Mouse (Mus musculus) limb, embryonic 15.5 days (tissue): ENCODE measurements around the gene Icosl. TPM values are rescaled to one million over a fixed set of nuclear protein-coding genes. Genes with fewer than 3 reads are reported as not detected.
"Not testable (repeated sequence)": the region's sequence is repeated elsewhere in the genome, so short reads cannot be mapped to it uniquely, and the experiment has no call there.

Experiments used
- ATAC-seq: fragments of 200-750 bp; cut with Nextera tagmentation; 2 replicates; pipeline ENCODE4 v1.8.0; 2017; ENCODE audit warnings: low read depth, moderate TSS enrichment; ENCODE audit not compliant: insufficient number of reproducible peaks, low FRiP score, low TSS enrichment
- H3K27ac ChIP-seq: fragments of 300-500 bp; sonication (generic); 2 replicates; pipeline ENCODE4 v1.5.1; 2015; ENCODE audit warnings: moderate library complexity, mild to moderate bottlenecking, inconsistent platforms
- H3K27me3 ChIP-seq: fragments of 300-500 bp; sonication (generic); 2 replicates; pipeline ENCODE4 v1.6.1; 2015; ENCODE audit warnings: inconsistent platforms
- H3K36me3 ChIP-seq: fragments of 300-500 bp; sonication (generic); 2 replicates; pipeline ENCODE4 v1.6.1; 2015; ENCODE audit warnings: inconsistent platforms
- H3K4me1 ChIP-seq: fragments of 300-500 bp; sonication (generic); 2 replicates; pipeline ENCODE4 v1.6.1; 2015; ENCODE audit warnings: inconsistent platforms
- H3K4me2 ChIP-seq: fragments of 300-500 bp; sonication (generic); 2 replicates; pipeline ENCODE4 v1.6.1; 2015; ENCODE audit warnings: mild to moderate bottlenecking, inconsistent platforms
- H3K4me3 ChIP-seq: fragments of 300-500 bp; sonication (generic); 2 replicates; pipeline ENCODE4 v1.5.1; 2015; ENCODE audit warnings: mild to moderate bottlenecking, inconsistent platforms
- H3K9ac ChIP-seq: fragments of 300-500 bp; sonication (generic); 2 replicates; pipeline ENCODE4 v1.6.1; 2015; ENCODE audit warnings: inconsistent platforms
- H3K9me3 ChIP-seq: fragments of 300-500 bp; sonication (generic); 2 replicates; pipeline ENCODE4 v1.6.1; 2016; ENCODE audit warnings: inconsistent platforms
- WGBS: fragments of 180-500 bp; shearing (Covaris S2); methylation state at CpG from one replicate; pipeline ENCODE4 v1.1.7; 2015; 5-methylcytosine and 5-hydroxymethylcytosine counted together
- polyA plus RNA-seq: library from polyadenylated mRNA; unstranded; fragments of >200 nt; fragmentation: Nextera tagmentation; extraction: Ambion mirVana; gene quantifications from 2 replicates; pipeline ENCODE4 v1.2.1, GENCODE M21; 2015

Icosl gene
- polyA plus RNA-seq, 1 experiment from 2014 or later: 7.2 TPM

DNA sequence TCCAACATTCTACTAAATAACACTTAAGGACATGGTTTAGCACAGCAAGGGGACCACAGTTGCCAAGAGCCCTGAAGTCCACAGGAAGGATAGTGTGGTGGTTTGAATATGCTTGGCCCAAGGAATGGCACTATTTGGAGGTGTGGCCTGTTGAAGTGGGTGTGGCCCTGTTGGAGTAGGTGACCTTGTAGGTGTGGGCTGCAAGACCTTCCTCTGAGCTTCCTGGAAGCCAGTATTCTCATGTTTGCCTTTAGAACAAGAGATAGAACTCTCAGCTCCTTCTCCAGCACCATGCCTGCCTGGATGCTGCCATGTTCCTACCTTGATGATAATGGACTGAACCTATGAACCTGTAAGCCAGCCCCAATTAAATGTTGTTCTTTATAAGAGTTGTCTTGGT, 30.8 kb downstream of the Icosl start:
- H3K9ac ChIP-seq, H3K27ac ChIP-seq, ATAC-seq, H3K4me2 ChIP-seq, H3K36me3 ChIP-seq, H3K9me3 ChIP-seq, H3K4me3 ChIP-seq, H3K27me3 ChIP-seq: not testable (repeated sequence)
- H3K4me1 ChIP-seq: peaks cover 12% of the 10 kb centered on the region

DNA sequence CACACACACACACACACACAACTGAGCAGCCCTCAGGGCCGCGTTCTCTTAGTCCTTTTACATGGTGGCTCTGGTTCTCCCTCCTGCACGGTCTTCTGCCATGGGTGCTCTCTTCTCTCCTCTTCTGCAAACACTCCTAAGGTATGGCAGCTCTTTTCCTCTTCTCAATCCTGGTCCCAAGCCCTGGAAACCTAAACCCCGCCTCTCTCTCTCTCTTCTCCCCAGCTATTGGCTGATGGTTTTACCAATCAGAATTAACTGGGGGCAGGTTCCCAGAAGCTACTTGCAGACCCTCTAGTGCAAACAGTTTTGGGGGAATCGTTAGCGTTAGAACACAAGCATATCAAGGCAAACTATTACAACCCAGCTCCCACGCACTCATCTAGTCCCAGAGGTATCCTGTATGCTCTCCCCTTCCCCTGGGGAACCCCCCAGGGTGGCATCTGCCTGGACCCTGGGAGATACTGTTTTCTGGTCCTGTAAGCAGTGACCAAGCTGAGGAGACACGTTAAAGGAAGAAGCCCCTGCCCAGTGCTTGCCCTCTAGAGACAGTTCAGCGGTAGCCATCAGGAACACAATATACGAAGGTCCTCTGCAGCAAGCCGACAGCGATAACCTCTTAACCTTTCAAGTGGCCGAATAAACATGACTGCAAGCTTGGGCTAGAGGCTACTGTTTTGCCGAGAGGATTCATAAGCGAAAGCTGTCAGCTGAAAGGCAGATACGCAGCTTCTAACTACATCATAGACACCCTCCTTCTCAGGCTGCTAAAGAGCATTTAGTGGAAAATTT, 32.1 kb downstream of the Icosl start:
- Histone ChIP-seq H3K27ac (no peak overlapping the region), H3K36me3 (no peaks in the 10 kb centered on the region), H3K9me3 (no peaks in the 10 kb centered on the region), H3K4me3 (peak overlapping the region; percentile 10; the same call in 1 of the 2 replicates), H3K4me1 (peaks cover 19% of the 10 kb centered on the region), H3K4me2 (peak overlapping the region; percentile 35), H3K27me3 (no peaks in the 10 kb centered on the region), H3K9ac (no peak overlapping the region)
- no peak for ATAC-seq
- WGBS: 22% methylated on average over 16 of the region's 16 CpGs

DNA sequence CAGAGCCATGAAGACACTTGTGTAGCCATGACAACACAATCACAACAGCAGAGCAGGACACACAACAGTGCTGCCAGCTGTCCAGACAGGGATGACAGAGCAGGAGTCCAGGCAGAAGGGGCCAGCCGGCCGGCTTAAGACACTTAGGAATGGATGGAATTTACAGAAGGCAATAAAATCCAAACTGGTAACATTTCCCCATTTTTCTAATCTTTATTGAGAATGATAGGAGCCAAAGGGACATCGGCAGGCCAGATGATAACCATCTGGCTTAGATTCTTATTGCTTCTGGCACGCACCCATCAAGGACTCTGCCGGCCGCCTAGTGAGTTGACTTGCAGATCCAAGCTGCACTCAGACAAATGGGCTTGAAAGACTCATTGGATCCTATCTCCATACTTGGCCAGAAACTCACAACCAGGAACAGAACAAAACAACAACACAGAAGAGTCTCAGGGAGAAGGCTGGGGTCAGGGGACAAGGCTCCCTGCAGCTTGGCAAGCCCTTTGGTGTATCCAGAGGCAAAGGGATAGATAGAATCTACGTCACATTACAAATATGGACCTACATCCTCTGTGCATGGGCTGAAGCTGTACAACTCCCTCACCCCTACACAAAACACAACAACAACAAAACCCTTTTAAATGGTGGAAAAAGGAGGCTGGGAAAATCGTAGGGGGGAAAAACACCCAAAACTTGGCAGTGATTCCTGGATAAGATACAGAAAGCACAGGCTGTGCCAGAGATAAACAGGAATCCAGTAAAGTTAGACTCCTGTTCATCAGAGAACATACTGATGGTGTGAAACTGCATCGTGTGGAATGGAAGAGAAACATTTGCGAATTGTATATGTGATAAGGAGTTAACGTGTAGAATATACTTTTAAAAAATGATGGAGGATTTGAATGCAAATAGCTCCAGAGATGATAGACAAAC, 35.7 kb downstream of the Icosl start:
- Histone ChIP-seq H3K4me2 (no peak overlapping the region), H3K36me3 (no peaks in the 10 kb centered on the region), H3K27ac (peak overlapping the region; percentile 28; the same call in 1 of the 2 replicates), H3K9ac (no peak overlapping the region), H3K27me3 (no peaks in the 10 kb centered on the region), H3K4me3 (no peak overlapping the region), H3K9me3 (no peaks in the 10 kb centered on the region), H3K4me1 (peaks cover 19% of the 10 kb centered on the region)
- peak; percentile 64; the same call in 1 of the 2 replicates for ATAC-seq
- 46% methylated on average over 11 of the region's 11 CpGs for WGBS

DNA sequence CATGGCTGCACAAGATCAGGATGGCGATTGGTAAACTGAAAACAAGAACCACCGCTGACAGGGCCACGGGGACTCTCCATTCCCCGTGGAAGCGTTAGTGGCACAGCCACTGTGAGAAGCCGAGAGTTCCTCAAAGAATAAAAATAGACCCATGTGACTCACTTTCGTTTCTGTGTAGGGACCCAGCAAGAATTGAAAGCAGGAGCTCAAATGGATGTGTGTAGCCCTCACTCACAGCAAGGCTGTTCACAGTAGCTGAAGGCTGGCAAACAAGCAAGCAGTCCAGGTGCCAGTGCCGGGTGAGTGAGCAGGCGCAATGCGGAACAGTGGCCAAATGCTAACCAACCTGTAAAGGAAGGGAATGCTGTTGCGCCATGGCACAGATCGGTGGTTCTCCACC, 36.4 kb downstream of the Icosl start:
- ATAC-seq: no peak
- 76% methylated on average over 12 of the region's 12 CpGs for WGBS
- H3K4me1 ChIP-seq: peaks cover 19% of the 10 kb centered on the region
- no peaks in the 10 kb centered on the region for H3K27me3 ChIP-seq
- no peak overlapping the region for H3K4me3 ChIP-seq
- no peak overlapping the region for H3K4me2 ChIP-seq
- no peak overlapping the region for H3K27ac ChIP-seq
- H3K36me3 ChIP-seq: no peaks in the 10 kb centered on the region
- H3K9me3 ChIP-seq: no peaks in the 10 kb centered on the region
- H3K9ac ChIP-seq: no peak overlapping the region

DNA sequence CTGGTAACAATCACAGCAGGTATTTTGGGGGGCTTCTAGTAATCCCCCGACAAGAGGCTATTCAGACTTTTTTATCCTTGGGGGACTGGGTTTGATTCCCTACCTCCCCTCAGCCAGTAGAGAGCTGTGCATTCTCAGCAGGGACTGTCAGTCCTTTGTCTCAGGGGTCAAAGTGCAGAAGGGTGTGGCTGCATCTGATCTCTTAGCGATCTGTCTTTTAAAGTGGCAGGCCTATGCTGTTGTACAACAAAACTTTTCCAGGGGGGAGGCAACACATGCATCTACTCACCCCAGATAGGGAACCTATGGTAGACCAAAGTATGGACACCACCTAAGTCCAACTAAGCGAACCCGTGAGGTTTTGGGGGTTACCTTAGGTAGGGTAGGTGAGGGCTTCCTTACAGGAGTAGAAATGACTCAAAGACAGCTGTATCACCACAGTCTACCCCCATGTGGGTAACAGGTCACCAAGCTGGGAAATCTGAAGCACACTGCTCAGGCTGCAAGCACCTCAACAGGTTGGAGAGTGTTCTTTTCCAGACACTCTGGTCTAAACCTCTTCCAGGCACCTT, 45.5 kb downstream of the Icosl start:
- WGBS: 81% methylated on average over 4 of the region's 4 CpGs
- Histone ChIP-seq H3K4me2 (no peak overlapping the region), H3K36me3 (no peaks in the 10 kb centered on the region), H3K27ac (no peak overlapping the region), H3K4me3 (no peak overlapping the region), H3K9me3 (no peaks in the 10 kb centered on the region), H3K9ac (no peak overlapping the region), H3K27me3 (no peaks in the 10 kb centered on the region), H3K4me1 (no peaks in the 10 kb centered on the region)
- no peak for ATAC-seq

DNA sequence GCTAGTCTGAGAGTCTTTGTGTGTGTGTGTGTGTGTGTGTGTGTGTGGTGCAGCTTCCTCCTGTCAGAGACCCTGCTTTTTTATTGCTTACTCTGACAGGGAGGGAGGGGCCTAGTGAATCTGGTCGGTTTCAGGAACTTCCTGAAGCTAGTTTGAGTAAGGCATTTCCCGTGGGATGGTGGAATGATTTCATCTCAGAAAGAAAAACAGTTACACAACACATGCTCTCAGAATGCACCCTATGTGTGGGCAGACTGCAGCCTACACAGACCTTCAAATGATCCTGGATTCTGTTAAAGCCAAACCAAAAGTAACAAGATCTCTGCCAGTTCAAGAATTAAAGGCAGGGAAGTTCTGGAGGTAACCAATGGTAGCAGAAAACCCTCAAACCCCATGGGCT, 46.1 kb downstream of the Icosl start:
- Histone ChIP-seq H3K4me1 (no peaks in the 10 kb centered on the region), H3K27me3 (no peaks in the 10 kb centered on the region), H3K36me3 (no peaks in the 10 kb centered on the region), H3K9me3 (no peaks in the 10 kb centered on the region), H3K9ac (no peak overlapping the region), H3K27ac (no peak overlapping the region), H3K4me3 (no peak overlapping the region), H3K4me2 (no peak overlapping the region)
- WGBS: 79% methylated on average over 2 of the region's 2 CpGs
- no peak for ATAC-seq

DNA sequence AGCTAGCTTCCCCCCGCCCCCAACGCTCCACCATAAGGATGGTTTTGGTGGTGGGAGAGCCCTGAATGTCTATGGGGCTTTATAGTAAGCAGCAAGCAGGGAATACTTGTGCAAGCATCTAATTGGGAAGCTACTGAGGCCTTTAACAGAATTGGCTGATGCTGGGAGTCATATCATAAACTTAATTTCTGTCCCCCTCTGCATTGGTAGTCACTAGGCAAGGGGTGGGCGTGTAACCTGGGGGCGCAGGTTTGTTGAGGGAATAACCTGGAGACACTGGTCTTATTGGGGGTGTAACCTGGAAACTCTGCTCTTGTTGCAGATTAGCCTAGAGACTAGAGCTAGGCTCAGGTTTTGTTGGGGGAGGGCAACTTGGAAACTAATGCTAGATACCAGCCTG, 50.3 kb downstream of the Icosl start:
- no peak overlapping the region for H3K9ac ChIP-seq
- H3K4me1 ChIP-seq: no peaks in the 10 kb centered on the region; the same call in 1 of the 2 replicates
- no peak overlapping the region for H3K4me2 ChIP-seq
- no peaks in the 10 kb centered on the region for H3K9me3 ChIP-seq
- no peak for ATAC-seq
- H3K36me3 ChIP-seq: no peaks in the 10 kb centered on the region
- H3K27me3 ChIP-seq: no peaks in the 10 kb centered on the region
- no peak overlapping the region for H3K4me3 ChIP-seq
- 91% methylated on average over 4 of the region's 4 CpGs for WGBS
- H3K27ac ChIP-seq: no peak overlapping the region

DNA sequence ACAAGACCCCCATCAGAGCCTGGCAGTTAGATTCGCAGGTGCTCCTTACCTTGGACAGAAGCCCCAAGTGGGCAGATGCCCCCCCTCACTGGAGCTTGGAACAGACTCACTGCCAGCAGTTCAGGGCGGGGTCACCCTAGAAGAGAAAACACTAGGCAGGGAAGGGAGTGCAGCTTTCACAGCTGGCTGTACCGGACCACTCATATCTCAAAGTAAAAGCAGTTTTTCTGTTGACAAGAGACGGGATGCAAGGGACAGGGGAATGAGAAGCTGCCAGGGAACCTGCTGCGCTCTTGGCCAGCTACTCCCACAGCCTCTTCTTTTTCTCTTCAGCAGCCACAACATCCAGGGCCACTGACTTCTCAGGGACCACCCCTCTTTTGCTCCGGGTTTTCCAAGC, 55.0 kb downstream of the Icosl start:
- not testable (repeated sequence) for H3K9me3 ChIP-seq, H3K4me3 ChIP-seq, H3K4me2 ChIP-seq, H3K9ac ChIP-seq, H3K27ac ChIP-seq, ATAC-seq, H3K27me3 ChIP-seq, H3K36me3 ChIP-seq
- WGBS: 42% methylated on average over 6 of the region's 6 CpGs
- H3K4me1 ChIP-seq: peaks cover 13% of the 10 kb centered on the region

DNA sequence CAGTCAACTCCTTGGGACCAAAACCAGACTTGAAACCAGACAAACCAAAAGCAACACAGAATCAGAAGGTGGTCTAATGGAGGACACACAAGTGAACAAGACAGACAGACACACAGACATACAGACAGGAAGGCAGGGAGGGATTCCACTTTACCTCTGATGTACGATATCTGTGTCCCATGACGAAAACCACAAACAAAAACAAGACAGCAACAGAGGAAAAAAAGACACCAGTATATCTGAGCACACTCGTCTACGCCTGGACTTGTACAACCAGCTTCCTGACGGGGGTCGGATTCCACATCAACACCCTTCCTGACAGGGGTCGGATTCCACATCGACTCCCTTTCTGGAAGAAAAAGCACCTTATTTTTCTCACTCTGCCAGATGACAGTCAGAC, 56.0 kb downstream of the Icosl start:
- not testable (repeated sequence) for ATAC-seq, H3K4me3 ChIP-seq, H3K4me2 ChIP-seq, H3K27me3 ChIP-seq, H3K36me3 ChIP-seq, H3K27ac ChIP-seq, H3K9ac ChIP-seq, H3K9me3 ChIP-seq
- peaks cover 22% of the 10 kb centered on the region for H3K4me1 ChIP-seq
- WGBS: 59% methylated on average over 8 of the region's 8 CpGs

DNA sequence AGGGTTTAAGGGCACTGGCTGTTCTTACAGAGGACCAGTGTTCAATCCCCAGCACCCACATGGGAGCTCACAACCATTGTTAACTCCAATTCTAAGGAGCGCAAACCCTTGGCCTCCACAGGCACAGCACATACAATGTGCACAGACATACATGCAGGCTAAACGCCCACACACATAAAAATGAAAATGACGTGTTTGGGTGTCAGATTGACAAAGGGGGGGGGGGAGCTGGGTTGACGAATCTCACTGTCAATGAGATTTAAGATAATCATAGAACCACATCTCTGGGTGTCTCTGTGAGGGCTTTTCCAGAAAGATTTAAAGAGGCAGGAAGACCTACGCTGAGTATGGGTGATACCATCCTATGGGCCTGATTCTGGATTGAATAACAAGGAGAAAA, 57.2 kb downstream of the Icosl start:
- Histone ChIP-seq H3K4me3 (no peak overlapping the region), H3K4me2 (no peak overlapping the region), H3K27me3 (no peaks in the 10 kb centered on the region), H3K9ac (no peak overlapping the region), H3K36me3 (no peaks in the 10 kb centered on the region), H3K4me1 (peaks cover 26% of the 10 kb centered on the region), H3K9me3 (no peaks in the 10 kb centered on the region), H3K27ac (no peak overlapping the region)
- ATAC-seq: no peak
- 87% methylated on average over 5 of the region's 5 CpGs for WGBS

DNA sequence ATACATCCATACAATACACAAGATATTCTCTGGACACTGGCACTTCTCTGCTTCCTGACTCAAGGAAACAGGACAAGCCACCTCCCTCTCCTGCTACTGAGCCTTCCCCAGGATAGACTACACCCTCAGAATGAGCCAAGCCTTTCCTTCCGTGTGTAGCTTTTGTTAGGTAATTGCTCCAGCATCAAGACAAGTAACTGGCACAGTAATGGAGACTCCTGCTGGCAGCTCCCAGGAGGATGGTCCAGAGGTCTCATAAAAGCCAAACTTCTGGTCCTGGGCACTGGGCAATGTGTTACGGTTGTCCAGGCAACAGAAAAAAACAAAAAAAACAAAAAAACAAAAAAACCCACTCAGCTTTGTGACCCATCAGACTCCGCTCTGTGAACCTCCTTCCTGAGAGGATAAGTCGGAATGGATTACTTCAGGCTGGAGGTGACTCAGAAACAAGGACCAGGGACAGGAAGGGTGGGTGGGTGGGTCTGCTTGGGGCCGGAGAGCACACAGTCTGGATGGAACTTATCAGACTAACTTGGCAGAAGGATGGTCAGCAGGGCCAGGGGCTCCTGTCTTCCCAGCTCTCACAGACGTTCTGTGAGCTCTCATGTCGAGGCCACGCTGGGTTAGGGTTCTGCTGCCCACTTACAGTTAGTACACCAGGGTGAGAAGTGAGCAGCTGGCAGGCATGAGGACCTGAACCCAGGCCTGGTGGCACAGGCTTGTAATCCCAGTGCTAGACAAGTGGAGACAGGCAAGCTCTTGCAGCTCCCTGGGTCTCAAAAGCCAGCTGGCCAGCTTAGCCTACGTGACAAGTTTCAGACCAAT, 58.2 kb downstream of the Icosl start:
- 68% methylated on average over 9 of the region's 9 CpGs for WGBS
- Histone ChIP-seq H3K36me3 (no peaks in the 10 kb centered on the region), H3K9me3 (no peaks in the 10 kb centered on the region), H3K27ac (no peak overlapping the region), H3K4me3 (no peak overlapping the region), H3K9ac (no peak overlapping the region), H3K4me1 (peaks cover 26% of the 10 kb centered on the region), H3K4me2 (no peak overlapping the region), H3K27me3 (no peaks in the 10 kb centered on the region)
- ATAC-seq: no peak
